Mouse (Mus musculus): ENCODE measurements at regions not wholly inside any gene's neighbourhood (a gene's known extent, or its start where the extent isn't known, plus 50 kb on each side); places are given as distances from the start of the nearest gene placed in this dataset.

GRCm38 (mm10) chr6:126334258-126334657 is 167.5 kb upstream of the Ntf3 start:
- no peak overlapping the region for H3K27ac ChIP-seq (ENCODE audit: low read depth, low read length)
- H3K9me3 ChIP-seq (ENCODE audit: control insufficient read depth, low read length), result no peaks in the 10 kb centered on the region
- no peaks in the 10 kb centered on the region for H3K36me3 ChIP-seq (ENCODE audit: control insufficient read depth, insufficient read depth, low read length)
- no peaks in the 10 kb centered on the region for H3K4me1 ChIP-seq (ENCODE audit: control insufficient read depth, insufficient read depth, low read depth, low read length)
- H3K4me2 ChIP-seq (ENCODE audit: low read length), result no peak overlapping the region
- 73% methylated on average over 8 of the region's 8 CpGs for WGBS
- ATAC-seq, result no peak
- H3K9ac ChIP-seq (ENCODE audit: low read depth, low read length), result no peak overlapping the region
- H3K27me3 ChIP-seq (replicated peaks; ENCODE audit: control insufficient read depth, insufficient read depth, low read length), result no peaks in the 10 kb centered on the region
- H3K4me3 ChIP-seq (ENCODE audit: low read length), result no peak overlapping the region

- WGBS, result 92% methylated on average over 2 of the region's 2 CpGs
- no peak overlapping the region for H3K9ac ChIP-seq (ENCODE audit: low read depth, low read length)
- no peak for ATAC-seq
- no peak overlapping the region for H3K27ac ChIP-seq (ENCODE audit: low read depth, low read length)
- no peak overlapping the region for H3K4me2 ChIP-seq (ENCODE audit: low read length)
- no peaks in the 10 kb centered on the region for H3K27me3 ChIP-seq (replicated peaks; ENCODE audit: control insufficient read depth, insufficient read depth, low read length)
- no peak overlapping the region for H3K4me3 ChIP-seq (ENCODE audit: low read length)
- H3K9me3 ChIP-seq (ENCODE audit: control insufficient read depth, low read length), result no peaks in the 10 kb centered on the region
- no peaks in the 10 kb centered on the region for H3K36me3 ChIP-seq (ENCODE audit: control insufficient read depth, insufficient read depth, low read length)
- no peaks in the 10 kb centered on the region for H3K4me1 ChIP-seq (ENCODE audit: control insufficient read depth, insufficient read depth, low read depth, low read length)
These were observed 160.5 kb upstream of the Ntf3 start for GRCm38 (mm10) chr6:126327187-126327586.

- Histone ChIP-seq H3K4me3 (ENCODE audit: low read length) (no peak overlapping the region), H3K9ac (ENCODE audit: low read depth, low read length) (no peak overlapping the region), H3K36me3 (ENCODE audit: control insufficient read depth, insufficient read depth, low read length) (no peaks in the 10 kb centered on the region), H3K9me3 (ENCODE audit: control insufficient read depth, low read length) (no peaks in the 10 kb centered on the region), H3K27ac (ENCODE audit: low read depth, low read length) (no peak overlapping the region), H3K27me3 (replicated peaks; ENCODE audit: control insufficient read depth, insufficient read depth, low read length) (no peaks in the 10 kb centered on the region), H3K4me2 (ENCODE audit: low read length) (no peak overlapping the region), H3K4me1 (ENCODE audit: control insufficient read depth, insufficient read depth, low read depth, low read length) (no peaks in the 10 kb centered on the region)
- 89% methylated on average over 2 of the region's 2 CpGs for WGBS
- ATAC-seq, result no peak
These were observed 151.8 kb upstream of the Ntf3 start for GRCm38 (mm10) chr6:126318523-126318922.

DNA sequence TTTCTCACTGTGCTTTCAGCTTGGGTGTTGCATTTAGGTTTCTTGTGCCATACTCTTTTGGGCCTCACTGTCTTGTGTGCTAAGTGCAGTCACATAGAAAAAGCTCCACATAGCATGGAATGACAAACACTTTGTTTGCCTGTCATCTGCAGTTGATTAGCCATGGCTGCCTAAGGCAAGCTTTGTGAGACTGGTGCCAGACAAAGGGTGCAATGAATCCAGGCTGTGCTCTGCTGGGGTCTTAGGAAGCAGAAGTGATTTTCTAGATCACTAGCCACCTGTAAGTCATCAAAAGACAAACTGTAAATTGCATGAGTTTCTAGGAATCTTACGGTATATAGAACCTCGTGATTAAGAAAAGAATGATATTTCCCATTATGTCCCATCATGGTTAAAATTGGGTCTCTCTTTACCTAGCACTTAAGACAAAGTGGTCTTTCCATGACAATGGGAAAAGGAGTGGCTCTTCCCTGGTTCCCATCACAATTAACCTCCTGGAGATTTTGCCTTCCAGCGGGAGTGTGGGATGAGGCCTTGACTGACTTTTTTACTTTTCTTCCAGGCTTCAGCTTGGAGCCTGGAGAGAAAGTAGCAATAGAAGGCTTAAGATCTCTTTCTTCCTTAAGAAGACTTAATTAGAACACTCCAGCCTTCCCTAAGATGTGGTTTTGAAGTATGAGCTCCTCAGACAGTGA is 144.2 kb upstream of the Ntf3 start:
- Histone ChIP-seq H3K4me3 (ENCODE audit: low read length) (no peak overlapping the region), H3K9me3 (ENCODE audit: control insufficient read depth, low read length) (no peaks in the 10 kb centered on the region), H3K36me3 (ENCODE audit: control insufficient read depth, insufficient read depth, low read length) (no peaks in the 10 kb centered on the region), H3K4me1 (ENCODE audit: control insufficient read depth, insufficient read depth, low read depth, low read length) (no peaks in the 10 kb centered on the region), H3K9ac (ENCODE audit: low read depth, low read length) (no peak overlapping the region), H3K4me2 (ENCODE audit: low read length) (no peak overlapping the region), H3K27ac (ENCODE audit: low read depth, low read length) (no peak overlapping the region), H3K27me3 (replicated peaks; ENCODE audit: control insufficient read depth, insufficient read depth, low read length) (no peaks in the 10 kb centered on the region)
- WGBS, result 67% methylated on average over 3 of the region's 3 CpGs
- no peak for ATAC-seq

- ATAC-seq, result no peak
- Histone ChIP-seq H3K4me2 (ENCODE audit: low read length) (no peak overlapping the region), H3K36me3 (ENCODE audit: control insufficient read depth, insufficient read depth, low read length) (no peaks in the 10 kb centered on the region), H3K27me3 (replicated peaks; ENCODE audit: control insufficient read depth, insufficient read depth, low read length) (no peaks in the 10 kb centered on the region), H3K4me3 (ENCODE audit: low read length) (no peak overlapping the region), H3K4me1 (ENCODE audit: control insufficient read depth, insufficient read depth, low read depth, low read length) (no peaks in the 10 kb centered on the region), H3K27ac (ENCODE audit: low read depth, low read length) (no peak overlapping the region), H3K9me3 (ENCODE audit: control insufficient read depth, low read length) (no peaks in the 10 kb centered on the region), H3K9ac (ENCODE audit: low read depth, low read length) (no peak overlapping the region)
- 68% methylated on average over 3 of the region's 3 CpGs for WGBS
These were observed 136.4 kb upstream of the Ntf3 start for GRCm38 (mm10) chr6:126303086-126303485.

- Histone ChIP-seq H3K27me3 (replicated peaks; ENCODE audit: control insufficient read depth, insufficient read depth, low read length) (no peaks in the 10 kb centered on the region), H3K9ac (ENCODE audit: low read depth, low read length) (no peak overlapping the region), H3K27ac (ENCODE audit: low read depth, low read length) (no peak overlapping the region), H3K4me2 (ENCODE audit: low read length) (no peak overlapping the region), H3K4me1 (ENCODE audit: control insufficient read depth, insufficient read depth, low read depth, low read length) (no peaks in the 10 kb centered on the region), H3K36me3 (ENCODE audit: control insufficient read depth, insufficient read depth, low read length) (no peaks in the 10 kb centered on the region), H3K9me3 (ENCODE audit: control insufficient read depth, low read length) (no peaks in the 10 kb centered on the region), H3K4me3 (ENCODE audit: low read length) (no peak overlapping the region)
- ATAC-seq, result no peak
- 88% methylated on average over 2 of the region's 2 CpGs for WGBS
These were observed 124.9 kb upstream of the Ntf3 start for GRCm38 (mm10) chr6:126291581-126291980.

DNA sequence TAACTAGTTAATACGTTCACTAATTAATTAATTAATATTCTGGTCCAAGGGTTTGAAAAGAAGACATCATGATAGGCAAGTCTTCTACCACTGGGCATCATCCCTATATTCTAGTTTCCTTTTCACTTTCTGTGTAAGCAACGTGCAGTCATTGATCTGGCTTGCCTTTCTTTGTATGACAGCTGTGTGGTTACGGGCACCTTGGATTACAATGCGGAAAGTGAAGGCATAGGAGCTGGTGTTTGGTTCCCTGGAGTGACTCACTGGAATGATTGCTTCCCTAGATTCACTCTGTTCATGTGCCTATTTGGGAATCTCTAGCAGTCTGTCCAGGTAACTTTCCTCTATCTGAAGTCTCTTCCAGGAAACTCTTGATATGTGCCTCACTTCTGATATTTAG is 120.5 kb upstream of the Ntf3 start:
- no peaks in the 10 kb centered on the region for H3K9me3 ChIP-seq (ENCODE audit: control insufficient read depth, low read length)
- H3K4me2 ChIP-seq (ENCODE audit: low read length), result no peak overlapping the region
- no peaks in the 10 kb centered on the region for H3K4me1 ChIP-seq (ENCODE audit: control insufficient read depth, insufficient read depth, low read depth, low read length)
- H3K27ac ChIP-seq (ENCODE audit: low read depth, low read length), result no peak overlapping the region
- H3K27me3 ChIP-seq (replicated peaks; ENCODE audit: control insufficient read depth, insufficient read depth, low read length), result no peaks in the 10 kb centered on the region
- H3K9ac ChIP-seq (ENCODE audit: low read depth, low read length), result no peak overlapping the region
- H3K36me3 ChIP-seq (ENCODE audit: control insufficient read depth, insufficient read depth, low read length), result no peaks in the 10 kb centered on the region
- WGBS, result 69% methylated on average over 4 of the region's 4 CpGs
- no peak for ATAC-seq
- H3K4me3 ChIP-seq (ENCODE audit: low read length), result no peak overlapping the region

DNA sequence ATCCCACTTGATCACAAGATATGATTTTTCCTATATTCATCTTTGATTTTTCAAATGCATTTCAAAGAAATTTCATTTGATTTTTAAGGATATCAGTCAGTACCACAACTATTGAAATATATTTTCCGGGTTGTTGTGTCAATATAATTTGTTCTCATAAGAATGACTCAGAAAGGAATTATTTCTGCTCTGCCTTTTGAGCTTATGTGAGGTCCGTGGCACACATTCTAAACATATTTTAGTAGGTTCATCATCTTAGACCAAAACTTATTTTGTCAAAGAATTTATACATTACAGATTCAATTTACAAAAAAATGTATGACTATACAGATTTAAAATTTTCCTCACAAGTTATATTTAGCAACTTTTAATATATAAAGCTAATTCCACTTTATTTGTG is 119.5 kb upstream of the Ntf3 start:
- no peak for ATAC-seq
- Histone ChIP-seq H3K4me1 (ENCODE audit: control insufficient read depth, insufficient read depth, low read depth, low read length) (no peaks in the 10 kb centered on the region), H3K36me3 (ENCODE audit: control insufficient read depth, insufficient read depth, low read length) (no peaks in the 10 kb centered on the region), H3K27ac (ENCODE audit: low read depth, low read length) (no peak overlapping the region), H3K4me3 (ENCODE audit: low read length) (no peak overlapping the region), H3K9ac (ENCODE audit: low read depth, low read length) (no peak overlapping the region), H3K27me3 (replicated peaks; ENCODE audit: control insufficient read depth, insufficient read depth, low read length) (no peaks in the 10 kb centered on the region), H3K9me3 (ENCODE audit: control insufficient read depth, low read length) (no peaks in the 10 kb centered on the region), H3K4me2 (ENCODE audit: low read length) (no peak overlapping the region)
- WGBS, result 89% methylated on average over 2 of the region's 2 CpGs

DNA sequence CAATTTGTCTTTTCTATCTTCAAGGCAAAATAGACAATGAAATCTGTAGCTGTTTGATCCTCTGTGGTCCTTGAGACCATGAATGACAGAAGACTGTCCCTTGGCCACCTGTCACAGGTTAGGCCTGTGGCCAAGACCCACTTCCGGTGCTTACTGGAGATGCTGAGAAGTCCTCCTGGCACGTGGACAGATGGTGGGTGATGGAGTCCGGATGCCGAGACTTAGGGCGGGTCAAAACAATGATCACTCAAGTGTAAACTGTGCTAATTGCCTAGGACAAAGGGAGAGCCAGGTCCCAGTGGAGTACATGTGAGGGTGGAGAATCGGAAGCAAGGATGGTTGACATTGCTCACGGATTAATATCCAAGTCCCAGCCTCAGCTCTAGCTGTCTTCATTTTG is 117.7 kb upstream of the Ntf3 start:
- WGBS, result 58% methylated on average over 7 of the region's 7 CpGs
- H3K4me1 ChIP-seq (ENCODE audit: control insufficient read depth, insufficient read depth, low read depth, low read length), result no peaks in the 10 kb centered on the region
- no peak overlapping the region for H3K9ac ChIP-seq (ENCODE audit: low read depth, low read length)
- peak; percentile 52 for ATAC-seq
- H3K36me3 ChIP-seq (ENCODE audit: control insufficient read depth, insufficient read depth, low read length), result no peaks in the 10 kb centered on the region
- H3K4me2 ChIP-seq (ENCODE audit: low read length), result no peak overlapping the region
- H3K27me3 ChIP-seq (replicated peaks; ENCODE audit: control insufficient read depth, insufficient read depth, low read length), result no peaks in the 10 kb centered on the region
- H3K9me3 ChIP-seq (ENCODE audit: control insufficient read depth, low read length), result no peaks in the 10 kb centered on the region
- no peak overlapping the region for H3K4me3 ChIP-seq (ENCODE audit: low read length)
- H3K27ac ChIP-seq (ENCODE audit: low read depth, low read length), result no peak overlapping the region

DNA sequence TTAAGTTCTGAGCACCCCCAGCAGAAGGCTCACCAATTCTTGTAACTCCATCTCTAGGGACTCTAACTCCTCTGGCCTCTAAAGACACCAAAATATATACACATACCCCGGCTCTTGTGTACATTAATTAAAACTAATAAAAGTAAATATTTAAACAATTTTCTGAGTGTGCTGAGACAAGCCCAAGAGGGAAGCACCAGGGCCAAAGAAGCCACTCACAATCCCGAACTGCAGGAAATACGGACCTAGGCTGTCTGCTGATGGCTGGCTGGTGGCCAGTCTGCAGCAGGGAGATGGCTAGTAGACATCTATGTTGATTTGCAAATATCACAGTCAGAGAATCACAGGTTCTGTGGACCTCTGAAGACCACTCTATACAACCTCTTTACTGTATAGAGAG is 113.6 kb upstream of the Ntf3 start:
- H3K9me3 ChIP-seq (ENCODE audit: control insufficient read depth, low read length), result no peaks in the 10 kb centered on the region
- no peaks in the 10 kb centered on the region for H3K36me3 ChIP-seq (ENCODE audit: control insufficient read depth, insufficient read depth, low read length)
- H3K4me3 ChIP-seq (ENCODE audit: low read length), result no peak overlapping the region
- no peak overlapping the region for H3K27ac ChIP-seq (ENCODE audit: low read depth, low read length)
- no peak for ATAC-seq
- H3K27me3 ChIP-seq (replicated peaks; ENCODE audit: control insufficient read depth, insufficient read depth, low read length), result no peaks in the 10 kb centered on the region
- no peak overlapping the region for H3K4me2 ChIP-seq (ENCODE audit: low read length)
- H3K4me1 ChIP-seq (ENCODE audit: control insufficient read depth, insufficient read depth, low read depth, low read length), result no peaks in the 10 kb centered on the region
- 92% methylated on average over 3 of the region's 3 CpGs for WGBS
- no peak overlapping the region for H3K9ac ChIP-seq (ENCODE audit: low read depth, low read length)
